Mouse (Mus musculus) CH12.LX (cell line): ENCODE measurements at regions not wholly inside any gene's neighbourhood (a gene's known extent, or its start where the extent isn't known, plus 50 kb on each side); places are given as distances from the start of the nearest gene placed in this dataset.

Source experiments
- CHD2 ChIP-seq: IDR thresholded peaks from 2 replicates; pipeline ENCODE4 v1.6.1; 2011; ENCODE audit warnings: low read length, improper control_type of control experiment
- CTCF ChIP-seq, 2 experiments: IDR thresholded peaks in 1 of 2; conservative IDR thresholded peaks in 1 of 2; 2 replicates each; pipeline ENCODE4 v1.5.1; 2011 to 2012; ENCODE audit warnings: low read depth in 2 of 2, low read length in 2 of 2, improper control_type of control experiment in 1 of 2, inconsistent platforms in 1 of 2, mild to moderate bottlenecking in 1 of 2, moderate library complexity in 1 of 2
- ETS1 ChIP-seq: conservative IDR thresholded peaks from 2 replicates; pipeline ENCODE4 v1.6.1; 2012; ENCODE audit warnings: low read depth, mild to moderate bottlenecking, inconsistent platforms, low read length, improper control_type of control experiment, moderate library complexity
- GABPA ChIP-seq: IDR thresholded peaks from 2 replicates; pipeline ENCODE4 v1.6.1; 2012; ENCODE audit warnings: low read depth, low read length, improper control_type of control experiment, inconsistent platforms; ENCODE audit not compliant: insufficient replicate concordance
- MAFK ChIP-seq: IDR thresholded peaks from 2 replicates; pipeline ENCODE4 v1.6.1; 2011; ENCODE audit warnings: low read length, improper control_type of control experiment; ENCODE audit not compliant: insufficient replicate concordance
- MAX ChIP-seq: IDR thresholded peaks from 2 replicates; pipeline ENCODE4 v1.6.1; 2011; ENCODE audit warnings: low read length, improper control_type of control experiment
- POLR2A ChIP-seq: IDR thresholded peaks from 2 replicates; pipeline ENCODE4 v1.6.1; 2011; ENCODE audit warnings: low read depth, mild to moderate bottlenecking, improper control_type of control experiment, low read length
- RAD21 ChIP-seq: IDR thresholded peaks from 2 replicates; pipeline ENCODE4 v1.6.1; 2011; ENCODE audit warnings: low read depth, mild to moderate bottlenecking, low read length, improper control_type of control experiment, moderate library complexity
- SMC3 ChIP-seq: IDR thresholded peaks from 2 replicates; pipeline ENCODE4 v1.6.1; 2011; ENCODE audit warnings: low read depth, low read length, improper control_type of control experiment

DNA sequence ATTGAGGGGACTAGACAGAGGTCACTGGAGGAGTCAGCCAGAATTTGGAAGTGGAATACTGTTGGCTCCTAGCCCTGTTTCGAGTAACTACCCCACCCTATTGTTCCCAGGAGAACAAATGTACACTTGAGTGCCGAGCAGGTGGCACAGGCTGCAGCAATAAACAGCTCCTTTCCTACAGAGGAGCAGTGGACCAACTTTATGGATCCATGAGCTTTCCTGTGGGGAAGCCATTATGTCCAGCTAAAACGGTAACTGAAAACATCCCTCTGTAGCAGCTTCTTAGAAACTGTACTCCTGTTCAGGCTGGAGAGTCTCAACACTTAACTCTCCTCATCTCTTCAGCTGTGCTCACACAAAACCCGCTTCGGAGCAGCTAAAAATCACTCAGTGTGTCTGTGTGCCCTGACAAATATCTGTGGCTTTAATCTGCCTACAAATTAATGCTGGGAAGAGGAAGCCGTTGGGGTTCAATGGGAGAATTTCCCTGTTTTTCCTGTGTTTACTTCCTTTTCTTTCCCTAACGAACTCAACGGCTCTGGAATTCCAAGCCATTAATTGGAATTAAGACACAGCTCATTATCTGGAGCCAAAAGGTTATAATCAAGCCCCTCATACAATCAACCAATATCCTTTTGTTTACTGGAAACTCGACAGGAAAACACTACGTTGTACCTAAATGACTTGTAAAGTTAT lies 112.6 kb upstream of the Tll1 start:
- TF ChIP-seq CHD2 (no peak), SMC3 (no peak), POLR2A (no peak), MAX (no peak), GABPA (no peak), CTCF (conservative IDR thresholded peaks at IDR 0.05 in 1 of 2, IDR thresholded peaks at IDR 0.05 in 1 of 2; ENCODE audit: low read depth in 2 of 2, low read length in 2 of 2) (no peak), RAD21 (no peak), MAFK (no peak), ETS1 (no peak)
